Mouse (Mus musculus): ENCODE data around the gene Htr2b. TPM values are rescaled to one million over a fixed set of nuclear protein-coding genes. Genes with fewer than 3 reads are reported as not detected.

The Htr2b gene
- 0.32 TPM for polyA plus RNA-seq (2017; shearing (Covaris generic))

DNA sequence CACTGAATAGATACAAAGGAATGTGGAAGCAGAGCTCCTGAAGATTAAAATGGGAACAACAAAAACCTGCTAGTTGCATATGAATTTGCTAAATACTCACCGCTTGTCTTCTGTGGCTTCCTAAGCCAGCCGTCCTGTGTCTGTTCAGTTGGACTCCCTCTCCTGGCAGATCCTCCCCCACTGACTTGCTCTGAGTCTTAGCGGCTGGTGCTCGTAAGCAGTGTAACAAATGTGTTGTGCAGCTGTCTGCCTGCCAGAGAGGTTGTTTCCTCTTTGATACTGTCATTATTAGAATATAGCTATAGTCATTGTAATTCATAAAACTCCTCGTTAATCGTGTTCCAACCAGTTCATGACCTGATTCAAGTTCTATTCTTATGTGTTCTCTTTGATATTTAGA, at the start of gene Htr2b:
TSS of gene Htr2b (minus strand) at position 192 of the 400 bp plus-strand sequence.

DNA sequence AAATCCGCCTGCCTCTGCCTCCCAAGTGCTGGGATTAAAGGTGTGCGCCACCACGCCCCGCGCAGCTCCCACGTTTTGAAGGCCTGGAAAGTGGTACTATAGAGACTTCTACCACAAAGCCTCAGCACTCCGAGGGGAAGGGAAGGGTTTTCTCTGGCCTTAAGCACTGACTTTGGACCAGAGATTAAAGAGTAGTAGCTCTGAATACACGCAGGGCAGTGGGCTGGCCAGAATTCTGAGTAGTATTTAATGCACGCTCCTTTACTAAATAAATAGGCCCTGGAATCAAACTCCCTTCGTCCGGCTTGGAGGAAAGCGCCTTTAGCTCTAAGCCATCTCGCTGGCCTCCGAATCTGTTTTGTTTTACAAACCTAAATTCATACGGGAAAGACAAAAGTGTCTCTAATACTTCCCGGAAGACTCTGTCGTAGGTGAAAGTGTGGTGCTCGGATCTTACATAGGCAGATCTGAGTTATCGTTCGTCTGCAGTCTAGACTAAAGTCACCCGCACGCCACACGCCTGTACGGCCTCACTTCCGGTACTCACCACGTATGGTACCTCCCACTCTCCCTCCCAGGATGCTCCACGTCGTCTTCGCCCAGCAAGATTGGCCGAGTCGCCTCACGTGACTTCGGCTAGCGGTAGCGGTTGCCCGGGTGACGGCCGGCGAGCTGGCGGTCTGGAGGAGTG, 42.5 kb upstream of the Htr2b start, which contains the start of gene Armc9:
TSS of gene Armc9 (plus strand) at position 648 of the 691 bp plus-strand sequence.

GRCm38 (mm10) chr1:86133337-86133736, 21.6 kb upstream of the Htr2b start, which contains the start of gene Gm21972:
TSS of gene Gm21972 (plus strand) at chr1:86133637.

GRCm38 (mm10) chr1:86064271-86064991, 47.3 kb downstream of the Htr2b start, which contains the start of gene Psmd1:
TSS of gene Psmd1 (plus strand) at chr1:86064387.

Other genes with a start within 250 kb of the Htr2b start
- 502 TPM for gene Itm2c, start 217.7 kb downstream of the Htr2b start, polyA plus RNA-seq (2017; shearing (Covaris generic))
- gene 4933407L21Rik, start 183.5 kb downstream of the Htr2b start, polyA plus RNA-seq (2017; shearing (Covaris generic)): 0.29 TPM
- gene Gpr55, start 151.0 kb downstream of the Htr2b start, polyA plus RNA-seq (2017; shearing (Covaris generic)): 15.0 TPM
- not detected for gene Spata3, start 95.2 kb downstream of the Htr2b start, polyA plus RNA-seq (2017; shearing (Covaris generic))
- not detected for gene 2810459M11Rik, start 66.1 kb downstream of the Htr2b start, polyA plus RNA-seq (2017; shearing (Covaris generic))
- 126 TPM for gene Psmd1, start 47.6 kb downstream of the Htr2b start, polyA plus RNA-seq (2017; shearing (Covaris generic))
- gene Gm21972, start 21.7 kb upstream of the Htr2b start, polyA plus RNA-seq (2017; shearing (Covaris generic)): not detected
- gene Armc9, start 42.8 kb upstream of the Htr2b start, polyA plus RNA-seq (2017; shearing (Covaris generic)): 10.8 TPM
- not detected for gene B3gnt7, start 190.9 kb upstream of the Htr2b start, polyA plus RNA-seq (2017; shearing (Covaris generic))
- 442 TPM for gene Ncl, start 247.4 kb upstream of the Htr2b start, polyA plus RNA-seq (2017; shearing (Covaris generic))